Mouse (Mus musculus) testis, postnatal 10 days (tissue): ENCODE measurements around the gene Rbm33.

Experiments used
- DNase-seq: peaks from one replicate; pipeline ENCODE4 v3.0.0; 2021; ENCODE audit warnings: low spot score

The Rbm33 gene

DNA sequence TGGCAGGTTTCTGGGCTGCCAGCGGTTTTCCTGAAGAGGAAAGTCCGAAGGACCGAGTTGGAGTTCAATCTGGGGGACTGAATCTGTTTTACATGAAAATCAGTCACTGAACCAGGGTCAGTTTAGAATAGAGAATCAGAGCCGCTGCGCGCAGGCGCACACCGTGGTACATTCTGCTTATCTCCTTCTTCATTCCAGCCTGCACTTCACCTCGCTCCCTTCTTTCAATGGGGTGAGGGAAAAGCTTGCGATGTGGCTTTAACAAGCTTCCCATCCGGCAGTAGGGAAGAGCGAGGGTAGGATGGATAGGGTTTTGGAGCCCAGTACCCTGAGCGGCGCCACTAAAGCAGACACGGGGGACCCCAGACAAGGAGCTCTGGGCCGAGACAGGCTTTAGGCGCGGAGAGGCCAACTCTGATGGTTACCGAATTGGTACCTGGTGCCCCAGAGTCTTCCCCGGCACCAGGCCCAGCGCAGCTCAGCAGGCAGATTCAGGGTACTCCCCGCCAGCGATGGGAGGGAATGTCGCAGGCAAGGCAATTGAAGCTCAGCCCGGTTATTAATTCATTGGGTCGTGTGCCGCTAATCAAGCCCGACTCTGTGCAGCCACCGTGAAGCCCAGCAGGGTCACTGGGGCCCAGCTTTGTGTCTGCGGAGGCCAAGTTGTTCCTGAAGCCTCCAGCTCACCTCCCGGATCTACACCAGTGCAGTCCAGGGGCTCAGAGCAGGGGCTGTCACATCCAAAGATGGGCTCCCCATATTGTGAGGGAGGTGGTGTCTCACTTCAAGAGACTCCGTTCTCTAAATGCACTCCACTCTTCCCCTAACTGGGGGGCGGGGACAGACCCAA lies 146.0 kb downstream of the Rbm33 start:
- no peak for DNase-seq

DNA sequence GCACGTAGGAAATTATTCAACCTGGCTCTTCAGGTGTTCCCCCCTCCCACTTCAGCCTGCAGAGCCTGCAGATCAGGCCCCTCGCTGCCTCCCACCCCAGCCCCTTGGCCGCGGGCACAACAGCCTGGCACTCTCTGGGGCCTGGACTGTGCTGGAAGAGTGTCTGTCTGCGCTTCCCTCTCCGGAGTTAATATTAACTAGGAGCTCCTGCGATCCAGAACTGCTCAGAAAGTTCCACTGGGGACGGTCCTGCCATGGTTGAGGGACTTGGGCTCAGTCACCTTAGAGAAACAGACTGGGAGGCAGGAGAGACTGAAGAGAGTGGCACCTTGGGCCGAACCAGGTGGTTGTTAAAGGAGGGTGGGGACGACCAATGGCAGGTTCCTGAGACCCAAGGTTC lies 146.7 kb downstream of the Rbm33 start:
- no peak for DNase-seq

DNA sequence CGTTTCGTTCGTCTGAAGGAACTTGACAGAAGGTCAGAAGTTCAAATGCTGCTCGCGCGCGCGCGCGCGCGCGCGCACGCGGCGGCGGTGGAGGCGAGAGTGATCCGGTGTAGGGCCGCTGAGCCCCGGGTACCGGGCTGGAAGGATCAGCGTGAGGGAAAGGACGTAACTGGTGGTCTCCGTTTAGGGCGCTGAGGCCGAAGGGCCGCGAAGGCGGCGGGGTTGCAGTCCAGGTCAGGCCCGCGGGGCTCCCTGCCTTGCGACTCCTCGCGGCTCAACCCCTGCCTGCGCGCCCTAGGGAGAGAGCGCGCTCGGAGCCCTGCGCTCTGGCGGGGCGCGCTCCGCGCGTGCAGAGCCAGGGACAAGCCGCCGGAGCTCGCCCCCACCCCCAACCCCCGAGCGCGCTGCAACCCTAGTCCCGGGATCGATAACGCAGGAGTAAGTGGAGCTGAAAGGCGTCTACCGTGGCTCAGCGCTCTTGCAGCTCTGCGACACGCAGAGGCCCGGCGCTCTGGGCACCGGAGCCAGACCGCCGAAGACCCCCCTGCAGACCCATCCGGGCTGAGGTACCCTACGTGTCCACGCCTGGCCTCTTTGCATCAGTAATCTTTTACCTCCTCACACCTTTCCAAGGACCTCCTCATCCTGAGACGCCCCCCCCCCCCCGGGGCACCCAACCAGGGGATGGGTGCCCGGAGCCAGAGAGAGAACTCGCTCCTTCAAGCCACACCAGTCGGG lies 147.6 kb downstream of the Rbm33 start:
- DNase-seq: no peak

DNA sequence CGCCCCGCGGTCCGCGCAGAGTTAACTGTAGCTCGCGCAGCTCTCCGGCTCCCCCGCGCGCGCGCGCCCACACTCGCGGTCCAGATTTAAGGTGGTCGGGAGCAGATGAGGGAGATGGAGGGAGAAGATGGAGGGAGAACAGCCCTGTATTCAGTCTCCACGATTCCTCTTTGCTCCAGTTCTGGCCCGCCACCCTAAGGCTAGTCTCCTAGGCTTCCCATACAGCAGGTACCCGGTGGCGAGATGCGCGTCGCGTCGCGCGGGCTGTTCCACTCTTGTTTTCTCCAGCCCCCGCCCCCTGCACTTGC lies 148.1 kb downstream of the Rbm33 start:
- peak; percentile 46 for DNase-seq

DNA sequence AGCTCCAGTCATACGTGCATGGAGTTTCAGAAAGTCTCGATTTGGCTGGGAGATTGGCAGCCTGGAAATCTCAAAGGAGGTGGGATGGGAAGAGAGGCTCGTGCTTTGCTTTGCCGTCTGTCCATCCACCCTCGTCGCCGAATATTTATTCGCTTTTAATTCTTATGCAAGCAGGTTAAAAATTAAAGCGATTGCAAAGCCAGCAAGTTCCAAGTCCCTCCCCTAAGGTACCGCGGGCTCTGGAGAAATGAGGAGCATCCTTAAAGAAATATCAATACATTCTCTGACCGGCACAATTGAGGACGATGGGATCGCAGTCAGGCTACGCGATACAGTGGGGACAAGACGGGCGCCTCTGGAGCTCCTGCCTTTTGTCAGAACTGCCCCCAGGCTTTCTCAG lies 148.6 kb downstream of the Rbm33 start:
- no peak for DNase-seq

DNA sequence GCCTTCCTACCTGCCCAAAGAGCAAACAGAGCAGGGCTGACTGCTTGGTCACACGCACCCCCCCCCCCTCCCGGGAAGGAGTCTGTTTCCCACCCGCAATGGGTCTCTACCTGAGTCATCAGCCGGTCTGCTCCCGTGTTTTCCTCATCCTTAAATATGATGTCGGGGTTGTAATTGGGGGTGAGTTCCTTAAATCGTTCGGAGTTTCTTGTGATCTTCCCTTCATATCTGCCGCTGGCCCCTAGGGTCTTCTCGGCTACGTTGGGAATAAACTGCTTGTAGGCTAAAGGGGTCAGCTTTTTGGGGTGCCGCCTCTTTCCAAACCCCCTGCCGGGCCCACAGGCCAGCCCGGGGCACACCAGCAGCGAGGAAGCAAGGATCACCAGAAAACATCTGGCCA lies 149.4 kb downstream of the Rbm33 start:
- DNase-seq: no peak

DNA sequence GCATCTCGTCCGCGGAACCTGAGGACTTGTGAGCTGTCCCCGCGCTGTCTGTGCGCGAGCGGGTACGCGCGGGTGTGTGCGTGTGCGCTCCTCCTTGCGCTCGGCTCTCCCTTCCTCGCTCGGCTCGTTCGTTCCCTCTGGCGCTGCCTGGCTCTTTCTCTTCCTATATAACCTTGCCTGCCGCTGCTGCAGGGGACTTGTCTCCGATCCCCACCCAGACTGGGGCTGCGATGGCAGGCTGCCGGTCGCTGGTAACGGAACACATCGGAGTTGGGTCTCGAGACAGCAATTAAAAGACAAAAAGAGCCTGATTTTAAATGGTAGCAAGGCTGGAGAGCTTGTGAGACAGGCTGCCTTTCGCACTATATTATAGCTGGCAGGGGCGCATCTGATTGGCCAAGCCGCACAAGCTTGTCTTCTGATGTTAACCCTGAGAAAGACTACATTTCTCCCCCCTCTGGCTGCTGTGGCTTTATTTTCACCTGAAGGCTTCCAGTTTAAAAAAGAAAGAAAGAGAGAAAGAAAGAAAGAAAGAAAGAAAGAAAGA lies 149.9 kb downstream of the Rbm33 start, which contains the start of gene Shh:
Gene Shh, minus strand, starts transcription at position 497 of the 547 bp plus-strand sequence.
- no peak for DNase-seq
